Mouse (Mus musculus) embryonic facial prominence, embryonic 11.5 days (tissue): ENCODE data around the gene Xylt1. TPM values are rescaled to one million over a fixed set of nuclear protein-coding genes. Genes with fewer than 3 reads are reported as not detected.

Source experiments
- ATAC-seq: fragments of 200-750 bp; cut with Nextera tagmentation; replicated peaks from 2 replicates; pipeline ENCODE4 v1.8.0; 2017; ENCODE audit warnings: low read depth; ENCODE audit not compliant: insufficient number of reproducible peaks, low FRiP score, low TSS enrichment
- DNase-seq: peaks from one replicate; pipeline ENCODE4 v3.0.0-alpha.2; 2015; ENCODE audit warnings: low spot score
- H3K27ac ChIP-seq: fragments of 300-500 bp; sonication (generic); replicated peaks from 2 replicates; pipeline ENCODE4 v1.5.1; 2014; ENCODE audit warnings: mild to moderate bottlenecking, low read depth, low read length, control low read depth
- H3K27me3 ChIP-seq: fragments of 300-500 bp; sonication (generic); 2 replicates; pipeline ENCODE4 v1.6.1; 2014; ENCODE audit warnings: mild to moderate bottlenecking, low read length, moderate library complexity, mixed read lengths; ENCODE audit not compliant: control insufficient read depth, insufficient read depth
- H3K36me3 ChIP-seq: fragments of 300-500 bp; sonication (generic); replicated peaks from 2 replicates; pipeline ENCODE4 v1.6.1; 2014; ENCODE audit warnings: low read depth, mild to moderate bottlenecking, low read length, moderate library complexity, mixed read lengths; ENCODE audit not compliant: control insufficient read depth, insufficient read depth
- H3K4me1 ChIP-seq: fragments of 300-500 bp; sonication (generic); 2 replicates; pipeline ENCODE4 v1.6.1; 2014; ENCODE audit warnings: low read length, mixed read lengths; ENCODE audit not compliant: control insufficient read depth, insufficient read depth
- H3K4me2 ChIP-seq: fragments of 300-500 bp; sonication (generic); 2 replicates; pipeline ENCODE4 v1.6.1; 2014; ENCODE audit warnings: low read depth, mild to moderate bottlenecking, control low read depth, low read length, moderate library complexity
- H3K4me3 ChIP-seq: fragments of 300-500 bp; sonication (generic); 2 replicates; pipeline ENCODE4 v1.5.1; 2014; ENCODE audit warnings: low read depth, low read length, control low read depth
- H3K9ac ChIP-seq: fragments of 300-500 bp; sonication (generic); replicated peaks from 2 replicates; pipeline ENCODE4 v1.6.1; 2014; ENCODE audit warnings: mild to moderate bottlenecking, control low read depth, low read length
- H3K9me3 ChIP-seq: fragments of 300-500 bp; sonication (generic); replicated peaks from 2 replicates; pipeline ENCODE4 v1.6.1; 2016; ENCODE audit warnings: mild to moderate bottlenecking, low read length, inconsistent platforms, mixed read lengths; ENCODE audit not compliant: control insufficient read depth
- WGBS: fragments of 180-500 bp; shearing (Covaris S2); extraction: QIAGEN DNeasy Blood & Tissue Kit; methylation state at CpG from one replicate; pipeline ENCODE4 v1.1.7; 2014; 5-methylcytosine and 5-hydroxymethylcytosine counted together
- polyA plus RNA-seq: library from polyadenylated mRNA; unstranded; fragments of >200 nt; fragmentation: Nextera tagmentation; extraction: Ambion mirVana; gene quantifications from 2 replicates; pipeline ENCODE4 v1.2.1, GENCODE M21; 2014

Xylt1 gene
- polyA plus RNA-seq, 1 experiment from 2014 or later: 1.4 TPM

DNA sequence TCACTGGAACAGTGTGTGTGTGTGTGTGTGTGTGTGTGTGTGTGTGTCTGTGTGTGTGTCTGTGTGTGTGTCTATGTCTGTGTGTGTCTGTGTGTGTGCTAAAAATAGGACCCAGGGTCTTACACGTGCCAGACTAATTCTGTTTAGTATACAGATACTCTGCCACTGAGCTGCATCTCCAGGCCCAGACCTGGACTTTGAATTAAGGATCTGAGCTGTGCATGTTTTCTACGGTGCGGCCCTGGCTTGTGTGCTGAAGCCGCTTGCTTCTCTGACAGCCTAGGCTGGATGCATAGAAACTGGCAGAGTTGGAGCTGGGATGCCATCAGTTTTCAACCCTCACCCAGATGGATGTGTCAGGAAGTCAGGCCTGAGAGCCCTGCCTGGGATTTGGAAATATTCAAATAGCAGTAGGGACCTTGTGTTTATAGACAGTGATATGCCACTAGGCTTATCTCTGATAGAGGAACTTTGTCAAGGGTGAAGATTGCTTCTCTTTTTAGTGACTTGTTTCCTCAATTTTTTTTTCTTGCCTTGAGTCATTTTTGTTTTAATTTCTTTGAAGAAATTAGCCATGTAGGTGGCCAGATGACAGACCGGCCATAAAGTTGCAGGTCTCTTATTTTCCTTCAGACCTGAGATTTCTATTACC is 11.4 kb upstream of the Xylt1 start:
- H3K4me1 ChIP-seq: no peaks in the 10 kb centered on the region
- no peak overlapping the region for H3K4me2 ChIP-seq
- H3K9ac ChIP-seq: no peak overlapping the region
- ATAC-seq (no peak), DNase-seq (no peak)
- no peaks in the 10 kb centered on the region for H3K36me3 ChIP-seq
- no peak overlapping the region for H3K4me3 ChIP-seq
- 83% methylated on average over 5 of the region's 5 CpGs for WGBS
- no peak overlapping the region for H3K27ac ChIP-seq
- H3K9me3 ChIP-seq: no peaks in the 10 kb centered on the region
- H3K27me3 ChIP-seq: no peaks in the 10 kb centered on the region

DNA sequence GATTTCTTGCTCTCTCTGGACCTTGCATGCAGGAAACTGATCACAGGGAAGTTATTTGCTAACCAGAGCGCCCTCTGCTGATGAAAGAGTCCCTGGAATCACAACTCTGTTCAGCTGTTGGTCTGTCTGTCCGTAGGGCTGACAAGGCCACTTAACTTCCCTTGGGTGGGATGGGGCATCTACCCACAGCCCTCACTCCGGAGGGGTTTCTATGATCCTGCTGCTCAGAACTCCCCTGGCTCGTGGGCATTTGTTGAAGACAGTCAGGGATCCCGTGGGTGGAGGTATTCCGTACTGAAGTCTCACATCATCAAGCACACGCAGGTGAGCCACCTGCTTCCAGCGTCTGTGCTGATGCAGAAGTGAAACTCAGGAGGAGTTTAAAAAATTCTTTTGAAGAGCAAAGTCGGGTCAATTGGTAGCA is 4.9 kb upstream of the Xylt1 start:
- H3K4me3 ChIP-seq: no peak overlapping the region
- H3K4me2 ChIP-seq: no peak overlapping the region
- 33% methylated on average over 9 of the region's 9 CpGs for WGBS
- H3K36me3 ChIP-seq: no peaks in the 10 kb centered on the region
- H3K27ac ChIP-seq: no peak overlapping the region
- no peaks in the 10 kb centered on the region for H3K27me3 ChIP-seq
- H3K9me3 ChIP-seq: no peaks in the 10 kb centered on the region
- ATAC-seq (no peak), DNase-seq (peak; percentile 82)
- H3K9ac ChIP-seq: no peak overlapping the region
- H3K4me1 ChIP-seq: no peaks in the 10 kb centered on the region

DNA sequence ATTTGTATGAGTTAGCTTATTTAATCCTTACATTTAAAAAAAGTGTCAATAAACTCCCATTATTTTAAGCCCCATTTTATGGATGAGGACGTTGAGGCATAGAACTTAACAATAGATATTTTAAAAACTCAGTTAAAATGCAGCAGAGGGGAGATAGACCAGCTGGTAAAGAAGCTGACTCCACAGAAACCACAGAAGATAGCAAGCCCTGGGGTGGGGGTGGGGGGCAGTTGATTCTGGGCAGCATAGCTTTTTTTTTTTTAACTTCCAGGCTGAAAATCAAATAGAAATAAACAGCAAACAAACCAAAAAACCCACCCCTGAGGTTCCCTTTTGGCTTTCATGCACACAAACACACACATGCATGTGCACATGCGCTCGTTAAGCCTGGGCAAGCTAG is 3.6 kb upstream of the Xylt1 start:
- Histone ChIP-seq H3K9me3 (no peaks in the 10 kb centered on the region), H3K27ac (no peak overlapping the region), H3K36me3 (no peaks in the 10 kb centered on the region), H3K27me3 (no peaks in the 10 kb centered on the region), H3K4me2 (no peak overlapping the region), H3K4me1 (no peaks in the 10 kb centered on the region), H3K4me3 (no peak overlapping the region), H3K9ac (no peak overlapping the region)
- DNase-seq (no peak), ATAC-seq (no peak)
- 79% methylated on average over 3 of the region's 3 CpGs for WGBS

DNA sequence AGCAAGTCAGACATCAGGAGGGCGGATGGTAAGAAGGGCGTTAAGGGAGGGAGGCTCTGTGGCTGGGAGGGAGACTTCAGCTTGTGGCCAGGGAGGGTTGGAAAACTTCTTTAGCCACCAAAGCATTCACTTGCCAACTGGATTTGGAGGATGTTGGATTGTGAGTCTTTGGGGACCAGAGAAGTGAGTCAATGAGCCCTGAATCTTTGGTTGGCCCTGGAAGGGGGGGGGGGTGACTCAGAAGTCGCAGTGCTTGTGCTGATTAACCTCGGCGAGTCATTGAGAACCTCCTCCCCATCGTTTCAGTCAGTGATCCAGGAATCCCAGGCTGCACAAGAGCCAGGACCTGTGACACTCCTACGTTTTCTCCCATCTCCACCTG is 752 bp upstream of the Xylt1 start:
- Histone ChIP-seq H3K27me3 (no peaks in the 10 kb centered on the region), H3K9ac (peak overlapping the region; percentile 80; the same call in 1 of the 2 replicates), H3K4me3 (peak overlapping the region; percentile 79), H3K4me2 (peak overlapping the region; percentile 67), H3K27ac (no peak overlapping the region), H3K4me1 (no peaks in the 10 kb centered on the region), H3K36me3 (no peaks in the 10 kb centered on the region), H3K9me3 (no peaks in the 10 kb centered on the region)
- WGBS: 7% methylated on average over 7 of the region's 7 CpGs
- ATAC-seq (no peak), DNase-seq (no peak)

DNA sequence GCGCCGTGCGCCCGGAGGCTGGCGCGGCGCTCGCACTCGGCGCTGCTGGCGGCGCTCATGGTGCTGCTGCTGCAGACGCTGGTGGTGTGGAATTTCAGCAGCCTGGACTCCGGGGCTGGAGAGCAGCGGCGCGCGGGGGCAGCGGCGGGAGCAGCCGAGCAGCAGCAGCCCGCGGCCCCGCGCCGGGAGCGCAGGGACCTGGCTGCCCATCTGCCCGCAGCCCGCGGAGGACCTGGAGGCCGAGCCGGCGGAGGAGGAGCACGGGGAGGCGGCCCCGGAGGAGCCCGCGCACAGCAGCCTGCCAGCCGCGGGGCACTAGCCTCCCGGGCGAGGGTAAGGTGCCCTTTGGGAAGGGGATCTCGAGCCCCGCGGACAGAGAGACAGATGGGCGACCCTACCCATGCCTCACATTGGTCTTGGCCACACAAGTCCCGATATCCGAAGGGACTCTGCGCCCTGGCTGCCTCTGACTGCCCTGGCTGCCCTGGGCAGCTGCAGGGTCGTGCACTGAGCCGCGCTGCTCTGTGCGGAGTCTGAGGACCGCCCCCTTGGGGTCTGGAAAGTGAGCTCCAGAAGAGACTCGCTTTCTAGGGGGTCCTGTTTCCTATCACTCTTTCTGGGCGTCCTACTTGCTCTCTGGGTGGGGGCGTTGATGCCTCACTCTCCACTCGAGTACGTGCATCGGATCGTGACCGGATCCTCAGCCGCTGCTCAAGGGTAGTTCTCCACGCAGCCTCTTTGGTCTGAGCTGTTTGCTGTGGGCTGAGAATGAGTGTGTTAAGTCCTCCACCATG is 606 bp downstream of the Xylt1 start:
- Histone ChIP-seq H3K9ac (peak overlapping the region; percentile 80), H3K36me3 (no peaks in the 10 kb centered on the region), H3K4me2 (peak overlapping the region; percentile 67), H3K4me3 (peak overlapping the region; percentile 79), H3K9me3 (no peaks in the 10 kb centered on the region), H3K27ac (peak overlapping the region; percentile 62), H3K4me1 (no peaks in the 10 kb centered on the region), H3K27me3 (no peaks in the 10 kb centered on the region)
- ATAC-seq: peak; percentile 78
- peak; percentile 70 for DNase-seq
- under 1% methylated on average over 48 of the region's 64 CpGs for WGBS

DNA sequence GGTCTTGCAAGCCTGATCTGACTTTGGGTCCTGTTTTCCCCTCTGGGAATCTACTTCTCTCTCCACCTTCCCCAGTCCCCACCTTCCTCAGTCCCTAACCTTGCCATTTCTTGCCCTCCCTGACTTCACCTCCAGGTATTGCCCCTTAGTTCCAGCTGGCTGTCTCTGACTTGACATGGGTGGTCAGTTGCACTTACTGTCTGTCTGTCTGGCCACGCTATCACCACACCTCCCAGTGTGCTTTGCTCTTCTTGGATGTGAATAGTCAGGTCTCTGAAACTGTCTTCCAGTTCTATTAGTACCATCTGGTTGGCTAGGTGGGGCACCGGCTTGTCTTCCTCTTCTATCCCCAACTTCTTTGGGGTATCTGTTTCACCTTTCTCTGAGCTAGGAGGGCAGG is 1.2 kb downstream of the Xylt1 start:
- no peak overlapping the region for H3K27ac ChIP-seq
- no peak for DNase-seq
- no peaks in the 10 kb centered on the region for H3K27me3 ChIP-seq
- peak overlapping the region; percentile 79 for H3K4me3 ChIP-seq
- H3K9me3 ChIP-seq: no peaks in the 10 kb centered on the region
- H3K4me2 ChIP-seq: peak overlapping the region; percentile 67
- 18% methylated on average over 2 of the region's 2 CpGs for WGBS
- no peaks in the 10 kb centered on the region for H3K36me3 ChIP-seq
- ATAC-seq: no peak
- H3K9ac ChIP-seq: no peak overlapping the region; the same call in 1 of the 2 replicates
- H3K4me1 ChIP-seq: no peaks in the 10 kb centered on the region

DNA sequence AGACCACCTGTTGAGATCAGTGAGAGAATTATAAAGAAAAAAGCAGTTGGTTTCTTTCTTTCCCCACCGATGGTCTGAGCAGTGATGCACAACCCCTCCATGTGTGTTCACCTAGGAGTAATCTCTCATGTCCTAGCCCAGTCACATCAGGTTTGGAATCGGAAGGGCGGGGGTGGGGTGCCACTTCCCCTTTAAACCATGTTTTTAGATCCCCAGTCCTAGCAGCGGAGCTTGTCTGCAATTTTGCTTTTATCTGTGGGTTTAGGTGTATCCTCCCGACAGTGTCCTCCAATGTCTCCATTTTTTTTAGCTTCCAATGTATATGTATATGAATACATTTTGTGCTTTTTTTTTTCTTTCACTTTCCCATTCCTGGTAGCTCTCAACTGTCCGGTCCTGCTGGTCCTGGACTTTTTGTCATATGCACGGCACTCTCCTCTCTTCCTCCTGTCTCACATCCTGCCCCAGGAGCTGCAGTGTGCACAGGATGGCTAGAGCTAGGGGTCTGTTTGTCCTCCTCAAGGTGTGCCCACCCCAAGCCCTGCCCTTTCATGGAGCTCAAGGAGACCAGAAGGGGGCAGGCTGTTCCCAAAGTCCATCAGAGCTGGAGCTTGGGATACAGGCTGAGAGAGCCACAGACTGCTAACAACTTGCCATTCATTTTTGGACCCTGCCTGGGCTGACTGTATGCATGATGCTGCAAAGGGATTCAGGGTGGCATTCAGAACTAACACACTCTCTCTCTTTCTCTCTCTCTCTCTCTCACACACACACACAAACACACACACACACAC is 2.6 kb downstream of the Xylt1 start:
- Histone ChIP-seq H3K36me3 (no peaks in the 10 kb centered on the region), H3K9me3 (no peaks in the 10 kb centered on the region), H3K9ac (no peak overlapping the region), H3K27ac (no peak overlapping the region), H3K27me3 (no peaks in the 10 kb centered on the region), H3K4me3 (no peak overlapping the region), H3K4me1 (no peaks in the 10 kb centered on the region), H3K4me2 (no peak overlapping the region; the same call in 1 of the 2 replicates)
- DNase-seq (peak; percentile 61), ATAC-seq (no peak)
- WGBS: 70% methylated on average over 7 of the region's 7 CpGs
